Mouse (Mus musculus) CH12.LX (cell line): ENCODE results near the gene Rrnad1.

ENCODE experiments used
- ETS1 ChIP-seq: conservative IDR thresholded peaks from 2 replicates; pipeline ENCODE4 v1.6.1; 2012; ENCODE audit warnings: low read depth, mild to moderate bottlenecking, inconsistent platforms, low read length, improper control_type of control experiment, moderate library complexity
- MAFK ChIP-seq: IDR thresholded peaks from 2 replicates; pipeline ENCODE4 v1.6.1; 2011; ENCODE audit warnings: low read length, improper control_type of control experiment; ENCODE audit not compliant: insufficient replicate concordance

DNA sequence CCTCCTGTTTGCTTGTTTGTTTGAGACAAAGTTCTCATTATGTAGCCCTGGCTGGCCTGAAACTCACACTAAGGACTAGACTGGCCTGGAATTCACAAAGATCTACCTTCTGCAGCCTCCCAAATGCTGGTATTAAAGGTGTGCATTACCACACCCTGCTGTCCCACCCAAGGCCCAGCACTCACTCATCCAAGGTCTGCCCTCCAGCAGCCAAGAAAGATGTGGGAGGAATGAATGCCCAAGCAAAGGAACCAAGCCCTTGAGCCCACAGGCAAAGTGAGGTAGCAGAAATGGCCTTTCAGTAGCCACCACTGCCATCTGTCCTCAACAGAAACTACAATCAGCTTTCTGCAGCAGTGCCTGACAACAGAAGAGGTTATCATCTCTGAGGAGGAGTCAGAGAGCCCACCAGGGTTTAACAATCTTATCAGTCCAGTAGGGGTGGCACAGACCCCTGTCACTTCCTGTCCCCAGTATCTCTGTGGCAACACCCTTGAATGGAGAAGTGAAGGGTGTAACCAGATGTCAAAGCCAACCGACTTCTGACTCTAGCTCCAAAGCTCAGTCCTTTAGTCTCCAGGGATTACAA is 29.4 kb downstream of the Rrnad1 start:
- TF ChIP-seq MAFK (no peak), ETS1 (no peak)
